Mouse (Mus musculus): ENCODE data around the gene Msl1. TPM values are rescaled to one million over a fixed set of nuclear protein-coding genes. Genes with fewer than 3 reads are reported as not detected.
A peak's percentile ranks its signal among the peaks of the same experiment; 100 is the strongest.

The Msl1 gene
- polyA plus RNA-seq, 1 experiment from 2014 or later = 18.9 TPM

DNA sequence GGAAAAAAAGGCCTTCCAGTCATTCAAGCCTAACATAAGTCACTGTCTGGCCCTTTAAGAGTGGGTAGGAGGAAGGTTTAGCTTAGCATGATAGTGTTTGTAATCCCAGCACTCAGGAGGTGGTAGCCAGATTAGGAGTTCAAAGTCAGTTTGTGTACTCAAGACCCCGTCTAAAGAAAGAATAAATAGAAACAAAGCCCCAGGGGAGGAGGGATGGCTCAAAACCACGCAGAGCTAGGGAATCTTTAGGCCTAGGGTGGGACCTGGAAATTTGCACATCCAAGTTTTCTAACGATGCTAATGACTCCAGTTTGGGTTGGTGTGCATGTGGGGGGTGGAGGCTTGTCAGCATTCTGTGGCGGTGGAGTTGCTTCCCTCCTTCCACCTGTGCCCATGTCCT is 3.2 kb upstream of the Msl1 start:
- Histone ChIP-seq H3K27ac (no peak overlapping the region), H3K36me3 (no peaks in the 10 kb centered on the region), H3K4me3 (replicated peaks) (no peak overlapping the region), H3K9ac (no peak overlapping the region), H3K4me2 (replicated peaks) (no peak overlapping the region), H3K27me3 (replicated peaks) (no peaks in the 10 kb centered on the region), H3K9me3 (no peaks in the 10 kb centered on the region), H3K4me1 (replicated peaks) (peaks cover 26% of the 10 kb centered on the region)
- ATAC-seq = no peak
- WGBS = 21% methylated on average over 4 of the region's 4 CpGs

DNA sequence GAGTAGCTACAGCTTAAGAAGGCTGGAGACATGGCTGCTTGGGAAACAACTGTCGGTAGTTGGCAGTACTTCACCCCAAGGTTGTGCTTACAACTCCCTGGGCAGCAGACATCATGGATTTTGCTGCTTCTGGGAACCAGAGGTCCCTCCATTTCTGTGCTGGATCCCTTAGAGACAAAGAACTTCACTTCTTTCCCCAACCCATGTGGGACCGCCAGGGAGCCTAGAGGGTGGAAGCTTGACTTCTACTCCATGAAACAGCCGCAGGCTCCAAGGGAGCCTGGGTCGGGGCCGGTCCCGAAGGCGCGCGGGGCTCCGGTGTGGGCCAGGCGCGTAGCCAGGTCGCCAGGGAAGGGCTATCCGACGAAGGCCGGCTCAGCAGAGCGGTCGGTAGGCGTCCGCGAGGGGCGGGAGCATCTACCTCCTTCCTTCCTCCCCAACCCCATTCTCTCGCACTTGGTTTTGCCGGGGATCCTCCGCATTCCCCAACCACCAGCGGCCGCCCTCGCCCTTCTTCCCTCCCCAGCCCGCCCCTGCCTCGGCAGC is 774 bp upstream of the Msl1 start:
- Histone ChIP-seq H3K9ac (peak overlapping the region; percentile 99), H3K36me3 (peaks cover 8% of the 10 kb centered on the region; the same call in 1 of the 2 replicates), H3K9me3 (no peaks in the 10 kb centered on the region), H3K4me1 (replicated peaks) (peaks cover 28% of the 10 kb centered on the region), H3K27ac (peak overlapping the region; percentile 100), H3K4me2 (replicated peaks) (peak overlapping the region; percentile 88), H3K4me3 (replicated peaks) (peak overlapping the region; percentile 88), H3K27me3 (replicated peaks) (no peaks in the 10 kb centered on the region)
- peak; percentile 71 for ATAC-seq
- WGBS = under 1% methylated on average over 27 of the region's 30 CpGs

DNA sequence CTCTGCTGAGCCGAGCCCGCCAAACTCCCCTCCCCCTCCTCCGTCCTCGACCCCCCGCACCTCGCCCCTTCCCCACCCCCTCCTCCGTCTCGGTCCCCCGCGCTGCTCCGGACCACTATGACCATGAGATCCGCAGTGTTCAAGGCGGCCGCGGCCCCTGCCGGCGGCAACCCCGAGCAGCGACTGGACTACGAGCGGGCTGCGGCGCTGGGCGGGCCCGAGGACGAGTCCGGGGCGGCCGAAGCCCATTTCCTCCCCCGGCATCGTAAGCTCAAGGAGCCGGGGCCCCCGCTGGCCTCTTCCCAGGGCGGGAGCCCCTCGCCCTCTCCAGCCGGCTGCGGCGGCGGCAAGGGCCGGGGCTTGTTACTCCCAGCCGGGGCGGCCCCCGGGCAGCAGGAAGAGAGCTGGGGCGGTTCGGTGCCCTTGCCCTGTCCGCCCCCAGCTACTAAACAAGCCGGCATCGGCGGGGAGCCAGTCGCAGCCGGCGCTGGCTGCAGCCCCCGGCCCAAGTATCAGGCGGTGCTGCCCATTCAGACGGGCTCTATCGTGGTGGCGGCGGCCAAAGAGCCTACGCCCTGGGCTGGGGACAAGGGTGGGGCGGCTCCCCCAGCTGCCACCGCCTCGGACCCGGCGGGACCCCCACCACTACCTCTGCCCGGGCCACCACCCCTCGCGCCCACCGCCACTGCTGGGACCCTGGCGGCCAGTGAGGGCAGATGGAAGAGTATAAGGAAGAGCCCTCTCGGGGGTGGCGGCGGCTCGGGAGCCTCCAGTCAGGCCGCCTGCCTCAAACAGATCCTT is 598 bp downstream of the Msl1 start:
- ATAC-seq = peak; percentile 57
- WGBS = under 1% methylated on average over 72 of the region's 74 CpGs
- Histone ChIP-seq H3K36me3 (peaks cover 19% of the 10 kb centered on the region), H3K27ac (peak overlapping the region; percentile 100), H3K9me3 (no peaks in the 10 kb centered on the region), H3K9ac (peak overlapping the region; percentile 99), H3K4me3 (replicated peaks) (peak overlapping the region; percentile 88), H3K4me2 (replicated peaks) (peak overlapping the region; percentile 88), H3K27me3 (replicated peaks) (no peaks in the 10 kb centered on the region), H3K4me1 (replicated peaks) (peaks cover 23% of the 10 kb centered on the region)

DNA sequence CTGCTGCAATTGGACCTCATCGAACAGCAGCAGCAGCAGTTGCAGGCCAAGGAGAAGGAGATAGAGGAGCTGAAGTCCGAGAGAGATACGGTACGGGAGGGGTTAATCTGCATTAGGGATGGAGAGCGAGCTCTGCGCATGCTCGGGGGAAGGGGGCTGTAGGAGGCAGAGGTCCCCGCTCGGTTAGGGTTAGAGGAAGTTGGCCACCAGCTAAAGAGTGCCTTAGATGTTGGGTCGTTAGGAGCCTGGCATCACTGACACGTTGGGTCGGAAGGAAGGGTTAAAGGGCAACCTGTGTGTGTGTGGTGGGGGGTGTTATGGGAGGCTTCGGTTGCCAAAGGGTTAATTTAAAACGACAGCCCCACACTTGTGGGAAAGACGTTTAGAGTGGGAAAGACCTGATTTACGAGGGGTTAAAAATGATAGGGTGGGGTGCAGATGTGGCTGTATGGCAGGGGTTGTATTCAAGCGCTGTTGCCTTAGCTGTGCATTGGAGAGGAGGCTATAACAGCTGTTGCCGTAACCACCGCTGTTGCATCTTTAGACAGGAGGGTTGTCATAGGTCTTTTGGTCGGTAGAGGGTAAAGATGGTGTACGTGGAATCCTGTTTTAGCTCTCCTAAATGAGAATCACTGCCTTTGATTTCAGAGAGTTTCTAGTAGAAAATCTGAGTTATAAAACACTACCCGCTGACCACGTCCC is 1.4 kb downstream of the Msl1 start:
- Histone ChIP-seq H3K9me3 (no peaks in the 10 kb centered on the region), H3K27me3 (replicated peaks) (no peaks in the 10 kb centered on the region), H3K9ac (peak overlapping the region; percentile 99), H3K4me1 (replicated peaks) (peaks cover 23% of the 10 kb centered on the region), H3K36me3 (peaks cover 22% of the 10 kb centered on the region), H3K4me2 (replicated peaks) (peak overlapping the region; percentile 88), H3K4me3 (replicated peaks) (peak overlapping the region; percentile 88), H3K27ac (peak overlapping the region; percentile 100)
- peak; percentile 23; the same call in 1 of the 2 replicates for ATAC-seq
- under 1% methylated on average over 23 of the region's 23 CpGs for WGBS

GRCm38 (mm10) chr11:98797306-98797705 is 2.0 kb downstream of the Msl1 start:
- H3K27ac ChIP-seq = no peak overlapping the region

DNA sequence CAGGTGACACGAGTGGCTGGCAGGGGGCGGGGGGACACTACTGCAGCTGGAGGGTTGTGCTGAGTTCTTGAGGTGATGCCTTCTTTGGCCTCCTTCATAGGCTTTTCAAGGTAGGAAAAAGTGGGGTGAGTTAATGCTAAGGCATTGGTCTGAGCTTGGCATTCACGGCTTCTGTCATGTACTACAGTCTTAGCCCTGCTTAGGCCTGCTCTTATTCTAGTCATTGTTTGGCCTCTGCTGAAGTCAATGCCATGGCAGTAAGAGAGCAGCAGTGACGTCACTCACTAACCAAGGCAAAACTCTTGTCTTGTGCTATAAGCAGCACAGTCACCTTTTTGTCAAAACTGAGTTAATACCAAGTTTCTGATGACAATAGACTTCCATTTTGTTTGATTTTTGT is 2.6 kb downstream of the Msl1 start:
- H3K4me2 ChIP-seq (replicated peaks) = peak overlapping the region; percentile 88
- no peak for ATAC-seq
- 49% methylated on average over 4 of the region's 4 CpGs for WGBS
- peaks cover 26% of the 10 kb centered on the region for H3K36me3 ChIP-seq
- H3K27ac ChIP-seq = no peak overlapping the region
- H3K4me1 ChIP-seq (replicated peaks) = peaks cover 23% of the 10 kb centered on the region
- peak overlapping the region; percentile 88 for H3K4me3 ChIP-seq (replicated peaks)
- H3K27me3 ChIP-seq (replicated peaks) = no peaks in the 10 kb centered on the region
- H3K9me3 ChIP-seq = no peaks in the 10 kb centered on the region
- H3K9ac ChIP-seq = peak overlapping the region; percentile 99

More at GRCm38 (mm10) chr11:98797306-98797705, 2.0 kb downstream of the Msl1 start:
- 3% methylated on average over 5 of the region's 5 CpGs for WGBS
- Histone ChIP-seq H3K4me2 (replicated peaks) (peak overlapping the region; percentile 88), H3K4me1 (replicated peaks) (peaks cover 23% of the 10 kb centered on the region), H3K4me3 (replicated peaks) (peak overlapping the region; percentile 88), H3K27me3 (replicated peaks) (no peaks in the 10 kb centered on the region), H3K9me3 (no peaks in the 10 kb centered on the region), H3K36me3 (peaks cover 24% of the 10 kb centered on the region), H3K9ac (peak overlapping the region; percentile 99)
- ATAC-seq = no peak

- no peak within 1 kb of the TSS for H3K9ac ChIP-seq
- H3K36me3 ChIP-seq = peaks cover 42% of the 10 kb centered on the region
- 0 out of 2 replicates have a peak, but pooled peaks cover 3% of the 10 kb centered on the region for H3K4me1 ChIP-seq (replicated peaks)
- WGBS = 91% methylated on average over 5 of the region's 5 CpGs
- H3K4me2 ChIP-seq (replicated peaks) = no peak within 1 kb of the TSS
- no peak for ATAC-seq
- H3K9me3 ChIP-seq = no peaks in the 10 kb centered on the region
- no peak within 1 kb of the TSS for H3K27ac ChIP-seq
- no peaks in the 10 kb centered on the region for H3K27me3 ChIP-seq (replicated peaks)
- H3K4me3 ChIP-seq (replicated peaks) = no peak within 1 kb of the TSS
Measured at GRCm38 (mm10) chr11:98804605-98805004, 9.3 kb downstream of the Msl1 start, which contains the start of gene Casc3. Gene Casc3, plus strand, starts transcription at chr11:98804905.

DNA sequence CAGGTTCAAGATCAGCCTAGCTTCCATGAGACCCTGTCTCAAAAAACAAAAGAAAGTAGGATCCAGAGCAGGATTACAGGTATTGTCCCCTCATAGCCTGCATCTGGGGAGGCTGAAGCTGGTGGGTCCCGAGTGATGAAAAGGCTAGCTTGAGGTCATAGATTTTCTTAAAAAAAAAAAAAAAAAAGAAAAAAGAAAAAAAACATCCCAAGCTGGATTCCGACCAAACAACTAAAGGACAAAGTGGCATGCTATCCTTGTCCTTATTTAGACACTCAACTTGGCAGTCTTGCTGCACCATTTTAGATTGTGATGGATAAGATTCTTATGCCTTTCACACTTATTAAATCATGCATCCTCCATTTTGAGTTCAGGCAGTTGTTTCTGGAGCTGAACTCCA is 13.1 kb downstream of the Msl1 start:
- peaks cover 26% of the 10 kb centered on the region for H3K36me3 ChIP-seq
- H3K9ac ChIP-seq = no peak overlapping the region
- no peaks in the 10 kb centered on the region for H3K27me3 ChIP-seq (replicated peaks)
- H3K27ac ChIP-seq = no peak overlapping the region
- WGBS = 59% methylated on average over 2 of the region's 2 CpGs
- ATAC-seq = no peak
- H3K4me1 ChIP-seq (replicated peaks) = 0 out of 2 replicates have a peak, but pooled peaks cover 3% of the 10 kb centered on the region
- no peaks in the 10 kb centered on the region for H3K9me3 ChIP-seq
- H3K4me3 ChIP-seq (replicated peaks) = no peak overlapping the region; the same call in 1 of the 2 replicates
- peak overlapping the region; percentile 66; the same call in 1 of the 2 replicates for H3K4me2 ChIP-seq (replicated peaks)

- Histone ChIP-seq H3K4me3 (replicated peaks) (peak overlapping the region; percentile 93), H3K4me1 (replicated peaks) (0 out of 2 replicates have a peak, but pooled peaks cover 3% of the 10 kb centered on the region), H3K27ac (peak overlapping the region; percentile 99), H3K9me3 (no peaks in the 10 kb centered on the region), H3K36me3 (peaks cover 16% of the 10 kb centered on the region), H3K27me3 (replicated peaks) (no peaks in the 10 kb centered on the region), H3K4me2 (replicated peaks) (peak overlapping the region; percentile 66), H3K9ac (peak overlapping the region; percentile 100)
- peak; percentile 100 for ATAC-seq
- WGBS = under 1% methylated on average over 83 of the region's 84 CpGs
Measured at GRCm38 (mm10) chr11:98809457-98810290, 14.4 kb downstream of the Msl1 start.

GRCm38 (mm10) chr11:98810686-98811085 is 15.4 kb downstream of the Msl1 start:
- ATAC-seq = no peak
- Histone ChIP-seq H3K9ac (peak overlapping the region; percentile 100; the same call in 1 of the 2 replicates), H3K4me1 (replicated peaks) (0 out of 2 replicates have a peak, but pooled peaks cover 3% of the 10 kb centered on the region), H3K36me3 (peaks cover 9% of the 10 kb centered on the region), H3K4me2 (replicated peaks) (peak overlapping the region; percentile 66), H3K27ac (no peak overlapping the region), H3K27me3 (replicated peaks) (no peaks in the 10 kb centered on the region), H3K9me3 (no peaks in the 10 kb centered on the region), H3K4me3 (replicated peaks) (peak overlapping the region; percentile 93)
- 52% methylated on average over 7 of the region's 7 CpGs for WGBS

DNA sequence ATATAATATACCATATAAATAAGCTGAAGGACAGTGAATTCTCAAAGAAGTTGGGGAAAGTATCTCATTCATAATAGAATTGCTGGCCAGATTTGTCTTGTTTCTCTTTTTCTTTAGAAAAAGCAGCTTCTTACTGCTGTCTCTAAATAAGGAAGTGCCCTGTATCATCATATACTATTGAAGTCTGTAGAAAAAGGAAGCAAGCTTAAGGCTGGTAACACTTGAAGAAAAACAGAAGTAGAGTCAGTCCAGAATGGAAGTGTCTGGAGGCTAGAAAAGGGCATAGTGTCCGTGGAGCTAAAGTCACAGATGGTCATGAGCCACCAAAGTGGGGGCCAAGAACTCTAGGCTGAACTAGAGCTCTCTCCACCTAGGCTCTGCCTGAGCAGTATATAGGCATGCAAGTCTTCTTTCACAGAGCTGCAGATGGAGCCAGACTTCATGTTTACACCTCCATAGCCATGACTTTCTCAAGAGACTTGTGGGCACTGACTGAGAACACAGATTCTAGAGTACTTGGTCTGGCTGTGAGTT is 21.5 kb downstream of the Msl1 start:
- Histone ChIP-seq H3K9me3 (no peaks in the 10 kb centered on the region), H3K9ac (no peak overlapping the region), H3K27ac (no peak overlapping the region), H3K4me3 (replicated peaks) (no peak overlapping the region), H3K27me3 (replicated peaks) (no peaks in the 10 kb centered on the region), H3K36me3 (peaks cover 26% of the 10 kb centered on the region), H3K4me2 (replicated peaks) (no peak overlapping the region), H3K4me1 (replicated peaks) (no peaks in the 10 kb centered on the region)
- 81% methylated on average over 1 of the region's 1 CpGs for WGBS
- no peak for ATAC-seq
